Mouse (Mus musculus) liver, embryonic 12.5 days (tissue): Measurements from ENCODE around the gene Ces5a. TPM values are rescaled to one million over a fixed set of nuclear protein-coding genes. Genes with fewer than 3 reads are reported as not detected.
"Not testable (repeated sequence)": the region's sequence is repeated elsewhere in the genome, so short reads cannot be mapped to it uniquely, and the experiment has no call there.

Source experiments
- ATAC-seq: fragments of 200-750 bp; cut with Nextera tagmentation; 2 replicates; pipeline ENCODE4 v1.8.0; 2017; ENCODE audit warnings: moderate number of reproducible peaks, mild to moderate bottlenecking, moderate library complexity
- H3K27ac ChIP-seq: fragments of 300-500 bp; sonication (generic); 2 replicates; pipeline ENCODE4 v1.5.1; 2016; ENCODE audit warnings: mild to moderate bottlenecking
- H3K27me3 ChIP-seq: fragments of 300-500 bp; sonication (generic); replicated peaks from 2 replicates; pipeline ENCODE4 v1.6.1; 2016; ENCODE audit warnings: mild to moderate bottlenecking, moderate library complexity
- H3K36me3 ChIP-seq: fragments of 300-500 bp; sonication (generic); 2 replicates; pipeline ENCODE4 v1.6.1; 2016; ENCODE audit warnings: mild to moderate bottlenecking, moderate library complexity
- H3K4me1 ChIP-seq: fragments of 300-500 bp; sonication (generic); 2 replicates; pipeline ENCODE4 v1.6.1; 2016
- H3K4me2 ChIP-seq: fragments of 300-500 bp; sonication (generic); 2 replicates; pipeline ENCODE4 v1.6.1; 2016; ENCODE audit warnings: mild to moderate bottlenecking, moderate library complexity
- H3K4me3 ChIP-seq: fragments of 300-500 bp; sonication (generic); 2 replicates; pipeline ENCODE4 v1.5.1; 2016; ENCODE audit warnings: mild to moderate bottlenecking, moderate library complexity
- H3K9ac ChIP-seq: fragments of 300-500 bp; sonication (generic); 2 replicates; pipeline ENCODE4 v1.6.1; 2016; ENCODE audit warnings: mild to moderate bottlenecking, moderate library complexity
- H3K9me3 ChIP-seq: fragments of 300-500 bp; sonication (generic); replicated peaks from 2 replicates; pipeline ENCODE4 v1.6.1; 2016; ENCODE audit warnings: mild to moderate bottlenecking, moderate library complexity
- WGBS: fragments of 180-500 bp; shearing (Covaris S2); methylation state at CpG from one replicate; pipeline ENCODE4 v1.1.7; 2016; ENCODE audit not compliant: insufficient replicate concordance; 5-methylcytosine and 5-hydroxymethylcytosine counted together
- polyA plus RNA-seq: library from polyadenylated mRNA; unstranded; fragments of >200 nt; fragmentation: Nextera tagmentation; extraction: Ambion mirVana; gene quantifications from 2 replicates; pipeline ENCODE4 v1.2.1, GENCODE M21; 2016

Ces5a gene
- polyA plus RNA-seq, 1 experiment from 2014 or later, result not detected

DNA sequence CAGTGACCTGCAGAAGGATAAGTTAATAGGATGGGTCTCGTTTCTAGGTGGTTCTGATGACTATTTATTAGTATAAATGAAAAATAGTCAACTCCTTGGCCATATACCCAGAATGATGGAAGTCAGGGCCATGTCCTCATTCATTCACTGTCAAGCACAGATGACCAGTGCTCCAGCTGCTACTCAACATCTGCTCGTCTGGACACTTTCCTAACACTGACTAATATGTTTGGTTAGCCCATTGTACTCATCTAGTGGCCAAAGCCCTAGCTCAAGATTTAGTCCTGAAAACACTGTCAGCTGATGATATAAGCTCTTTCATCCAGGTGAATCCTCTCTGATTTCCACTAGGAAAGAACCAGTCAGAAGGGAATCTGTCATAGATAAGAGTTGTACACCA lies 24.1 kb upstream of the Ces5a start:
- H3K36me3 ChIP-seq, result no peaks in the 10 kb centered on the region
- WGBS, result 49% methylated on average over 2 of the region's 2 CpGs
- no peak overlapping the region for H3K27ac ChIP-seq
- H3K4me2 ChIP-seq, result no peak overlapping the region
- H3K4me3 ChIP-seq, result no peak overlapping the region
- H3K9ac ChIP-seq, result no peak overlapping the region
- H3K9me3 ChIP-seq, result peaks cover 2% of the 10 kb centered on the region; the same call in 1 of the 2 replicates
- H3K27me3 ChIP-seq, result no peaks in the 10 kb centered on the region
- no peak for ATAC-seq
- H3K4me1 ChIP-seq, result no peaks in the 10 kb centered on the region

DNA sequence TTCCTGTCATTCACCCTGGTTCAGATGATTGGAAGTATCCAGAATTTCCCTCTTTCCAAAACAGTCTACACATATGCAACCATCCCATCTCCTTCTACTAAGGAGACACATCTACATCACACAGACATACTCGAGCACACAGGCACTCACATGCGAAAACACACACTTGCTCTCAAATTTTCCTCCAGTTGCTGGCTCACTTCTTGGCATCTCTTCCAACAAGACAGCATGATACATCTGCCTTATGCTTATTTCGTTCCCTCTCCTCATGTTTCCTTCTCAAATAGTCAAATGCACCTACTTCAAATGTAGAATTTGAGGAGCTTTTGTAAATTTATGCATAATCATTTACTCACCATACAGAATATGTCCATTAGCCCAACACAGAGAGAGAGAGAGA lies 33.0 kb downstream of the Ces5a start:
- no peaks in the 10 kb centered on the region for H3K36me3 ChIP-seq
- no peaks in the 10 kb centered on the region for H3K9me3 ChIP-seq
- no peaks in the 10 kb centered on the region for H3K4me1 ChIP-seq
- H3K4me2 ChIP-seq, result no peak overlapping the region
- H3K4me3 ChIP-seq, result no peak overlapping the region
- no peak for ATAC-seq
- no peak overlapping the region for H3K27ac ChIP-seq
- no peaks in the 10 kb centered on the region for H3K27me3 ChIP-seq
- no peak overlapping the region for H3K9ac ChIP-seq
- 59% methylated on average over 3 of the region's 3 CpGs for WGBS

DNA sequence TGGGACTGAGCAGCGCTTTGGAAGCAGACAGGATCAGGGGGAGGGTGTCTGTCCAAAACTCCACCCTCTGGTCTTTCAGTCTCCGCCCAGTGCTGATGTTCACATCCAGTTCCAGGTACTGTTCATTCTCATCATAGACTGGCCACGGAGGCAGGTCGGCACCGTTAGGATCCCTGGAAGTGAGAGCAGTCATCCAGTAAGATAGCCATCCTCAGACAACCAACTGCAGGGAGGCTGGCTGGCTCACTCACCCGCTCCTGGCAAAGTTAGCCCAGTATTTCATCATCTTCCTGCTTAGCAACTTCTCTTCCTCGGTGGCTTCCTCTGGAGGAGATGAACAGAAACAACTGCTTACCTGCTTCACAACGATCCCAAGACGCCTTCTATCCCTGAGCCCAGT lies 36.2 kb downstream of the Ces5a start:
- Histone ChIP-seq H3K36me3 (no peaks in the 10 kb centered on the region), H3K4me1 (no peaks in the 10 kb centered on the region), H3K27me3 (no peaks in the 10 kb centered on the region), H3K9ac (no peak overlapping the region), H3K9me3 (no peaks in the 10 kb centered on the region), H3K27ac (no peak overlapping the region), H3K4me3 (no peak overlapping the region), H3K4me2 (no peak overlapping the region)
- WGBS, result 42% methylated on average over 9 of the region's 9 CpGs
- no peak for ATAC-seq

DNA sequence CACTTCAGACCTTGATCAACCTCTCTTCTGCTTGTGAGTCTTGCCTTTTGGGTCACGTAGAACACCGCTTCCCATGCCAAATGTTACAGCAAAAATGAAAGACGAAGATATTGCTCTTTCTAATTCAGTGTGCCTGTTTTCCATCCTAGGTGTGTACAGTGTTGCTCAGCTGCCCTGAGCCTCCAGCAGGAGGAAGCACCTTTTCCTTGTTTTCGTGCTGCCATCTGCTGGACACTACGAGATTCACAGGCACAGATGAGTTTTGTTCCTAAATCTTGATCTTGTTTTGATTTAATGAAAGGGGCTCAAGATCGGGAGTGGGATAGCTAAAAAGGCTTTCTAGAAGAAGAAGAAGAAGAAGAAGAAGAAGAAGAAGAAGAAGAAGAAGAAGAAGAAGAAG lies 40.3 kb downstream of the Ces5a start:
- H3K4me1 ChIP-seq, result no peaks in the 10 kb centered on the region
- no peaks in the 10 kb centered on the region for H3K27me3 ChIP-seq
- WGBS, result 14% methylated on average over 6 of the region's 6 CpGs
- no peak overlapping the region for H3K27ac ChIP-seq
- H3K4me2 ChIP-seq, result no peak overlapping the region
- no peaks in the 10 kb centered on the region for H3K9me3 ChIP-seq
- H3K9ac ChIP-seq, result no peak overlapping the region
- no peak for ATAC-seq
- no peaks in the 10 kb centered on the region for H3K36me3 ChIP-seq
- no peak overlapping the region for H3K4me3 ChIP-seq

DNA sequence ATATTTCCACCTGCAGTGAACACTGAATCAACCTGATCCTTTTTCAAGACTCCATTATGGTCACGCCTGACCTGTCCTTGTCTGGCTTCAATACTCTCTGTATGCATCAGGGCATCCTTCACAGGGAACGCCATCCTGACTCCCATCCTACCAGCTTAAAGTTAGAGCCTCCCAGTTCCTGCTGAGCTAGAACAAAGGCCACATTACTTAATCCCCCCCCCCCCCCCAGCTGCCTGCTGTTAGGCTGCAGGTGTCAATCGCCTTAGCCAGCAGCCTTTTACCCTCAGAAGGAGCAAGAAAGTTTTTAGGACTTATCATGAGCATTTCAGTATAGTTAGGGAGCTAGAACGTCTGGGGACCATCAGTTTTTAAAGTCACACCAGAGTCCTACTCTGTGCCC lies 46.9 kb downstream of the Ces5a start:
- Histone ChIP-seq H3K9ac (no peak overlapping the region), H3K4me3 (no peak overlapping the region), H3K36me3 (no peaks in the 10 kb centered on the region), H3K27me3 (no peaks in the 10 kb centered on the region), H3K4me1 (no peaks in the 10 kb centered on the region), H3K27ac (no peak overlapping the region), H3K9me3 (no peaks in the 10 kb centered on the region), H3K4me2 (no peak overlapping the region)
- WGBS, result 9% methylated on average over 4 of the region's 4 CpGs
- ATAC-seq, result no peak

DNA sequence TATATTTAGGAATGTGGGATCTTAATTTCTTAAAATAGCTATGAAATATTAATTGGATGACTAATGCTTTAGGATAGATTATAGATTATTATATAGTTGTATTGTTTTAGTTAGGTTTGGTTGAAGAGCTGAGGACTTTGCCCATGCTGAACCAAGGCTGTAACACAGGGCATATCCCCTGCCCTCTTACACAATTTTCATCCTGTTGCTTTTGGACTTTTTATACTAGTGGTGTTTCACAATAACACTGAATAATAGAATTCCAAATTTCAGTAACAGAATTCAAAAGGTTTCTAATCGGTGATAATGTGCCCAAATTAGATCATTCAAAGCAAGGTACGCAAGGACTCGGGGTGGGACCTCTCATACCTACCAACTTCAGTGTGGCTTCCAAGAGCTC lies 57.4 kb downstream of the Ces5a start:
- Histone ChIP-seq H3K9me3 (0 out of 2 replicates have a peak, but pooled peaks cover 3% of the 10 kb centered on the region), H3K4me3 (no peak overlapping the region), H3K27ac (no peak overlapping the region), H3K4me1 (no peaks in the 10 kb centered on the region), H3K4me2 (no peak overlapping the region), H3K9ac (no peak overlapping the region), H3K36me3 (no peaks in the 10 kb centered on the region), H3K27me3 (no peaks in the 10 kb centered on the region)
- 82% methylated on average over 3 of the region's 3 CpGs for WGBS
- ATAC-seq, result no peak

DNA sequence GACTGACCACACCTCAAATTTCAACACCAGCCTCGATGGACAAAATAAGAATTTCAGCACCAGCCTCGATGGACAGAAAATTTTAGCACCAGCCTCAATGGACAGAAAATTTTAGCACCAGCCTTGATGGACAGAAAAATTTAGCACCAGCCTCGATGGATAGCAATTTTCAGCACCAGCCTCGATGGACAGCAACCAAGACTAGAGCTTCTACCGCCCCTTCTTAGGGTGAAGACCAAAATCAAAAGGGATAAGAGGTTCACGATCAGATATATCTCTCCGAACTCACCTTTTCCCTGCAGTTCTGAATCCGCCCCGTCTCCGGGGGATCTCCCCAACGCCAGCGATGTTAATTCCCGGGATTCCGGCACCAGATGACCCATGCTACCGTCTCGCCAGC lies 65.9 kb downstream of the Ces5a start:
- H3K4me1 ChIP-seq, H3K9me3 ChIP-seq, H3K9ac ChIP-seq, H3K36me3 ChIP-seq, H3K4me3 ChIP-seq, ATAC-seq, H3K27me3 ChIP-seq, H3K27ac ChIP-seq, H3K4me2 ChIP-seq: not testable (repeated sequence)
- 72% methylated on average over 16 of the region's 16 CpGs for WGBS

DNA sequence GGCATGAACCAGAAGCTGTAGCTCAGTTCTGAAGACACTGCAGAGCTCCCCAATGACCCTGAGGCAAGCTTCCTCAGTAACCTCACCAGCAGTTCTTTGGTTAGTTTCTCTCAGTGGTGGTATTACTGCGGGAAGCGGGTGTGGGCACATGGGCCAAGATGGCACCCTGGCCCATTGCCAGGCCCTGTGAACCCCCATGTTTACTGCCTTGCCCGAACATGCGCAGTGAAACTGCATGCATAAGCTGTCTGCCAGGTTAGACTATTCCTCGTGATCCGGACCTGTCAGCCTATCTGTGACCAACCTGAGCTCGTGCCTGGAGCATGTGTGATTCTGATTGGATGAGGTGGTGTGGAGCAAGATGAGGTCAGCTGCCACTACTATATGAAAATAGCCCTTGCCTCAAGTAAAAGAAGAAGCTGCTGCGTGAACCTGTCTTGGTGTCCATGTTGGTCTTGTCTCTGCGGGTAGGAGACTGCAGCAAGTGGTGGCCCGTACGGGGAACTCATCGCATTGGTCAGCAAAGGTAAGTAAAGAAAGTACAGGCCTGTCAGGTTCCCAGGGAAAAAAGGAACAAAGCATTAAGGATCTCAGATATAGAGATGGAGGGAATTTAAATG lies 81.3 kb downstream of the Ces5a start:
- no peaks in the 10 kb centered on the region for H3K4me1 ChIP-seq
- no peaks in the 10 kb centered on the region for H3K27me3 ChIP-seq
- no peak overlapping the region for H3K9ac ChIP-seq
- ATAC-seq, result no peak
- no peaks in the 10 kb centered on the region for H3K36me3 ChIP-seq
- WGBS, result 79% methylated on average over 12 of the region's 12 CpGs
- no peak overlapping the region for H3K4me3 ChIP-seq
- no peak overlapping the region for H3K4me2 ChIP-seq
- 0 out of 2 replicates have a peak, but pooled peaks cover 12% of the 10 kb centered on the region for H3K9me3 ChIP-seq
- H3K27ac ChIP-seq, result no peak overlapping the region

Other genes starting within 250 kb of the Ces5a start
- gene Ces1g, start 198.5 kb downstream of the Ces5a start, polyA plus RNA-seq, result 0.19 and 0.23 TPM in 2 replicates
- not detected in 2 replicates for gene Ces1h, start 156.1 kb downstream of the Ces5a start, polyA plus RNA-seq